ENCODE assay signal across 8 mouse cellular contexts in the genomic region with DNA sequence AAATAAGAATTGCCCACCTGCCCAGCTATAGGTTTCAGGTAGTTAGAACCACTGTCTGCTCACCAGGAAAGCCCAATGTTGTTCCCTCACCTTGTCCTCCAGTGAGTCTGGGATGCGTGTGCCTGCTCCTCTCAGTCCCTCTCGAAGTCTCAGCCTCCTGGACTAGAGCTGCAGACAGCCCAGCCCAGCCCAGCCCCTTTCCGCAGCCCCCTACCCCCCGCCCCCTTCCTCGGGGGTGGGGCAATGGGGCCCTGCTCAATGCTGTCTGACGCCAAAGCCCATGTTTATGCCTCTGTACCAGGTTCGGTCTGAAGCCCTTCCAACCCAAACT. TPM values are rescaled to one million over a fixed set of nuclear protein-coding genes. Genes with fewer than 3 reads are reported as not detected.
A peak's percentile ranks its signal among the peaks of the same experiment; 100 is the strongest.
DNase-seq lines count a peak whose midpoint lies in the region; ATAC-seq and TF ChIP-seq lines count a peak whose summit lies in the region.

Gene Maged2, minus strand, starts transcription at position 207 of the 331 bp plus-strand sequence.

- WGBS in embryonic facial prominence, embryonic 12.5 days, result 23% methylated on average over 7 of the region's 7 CpGs
- whole genome bisulfite sequencing in heart, embryonic 14.5 days, result 20% methylated on average over 7 of the region's 7 CpGs
- WGBS in midbrain, embryonic 15.5 days, result 16% methylated on average over 7 of the region's 7 CpGs

- ATAC-seq in embryonic facial prominence, embryonic 12.5 days (ENCODE audit: insufficient number of reproducible peaks, insufficient read depth, low FRiP score, low TSS enrichment), result peak; percentile 71; the same call in 1 of the 2 replicates
- ATAC-seq in heart, embryonic 14.5 days (ENCODE audit: insufficient number of reproducible peaks, insufficient read depth, low FRiP score, low read depth), result peak; percentile 73
- peak; percentile 50 for ATAC-seq in midbrain, embryonic 15.5 days (replicated peaks)

- H3K4me2 ChIP-seq in embryonic facial prominence, embryonic 12.5 days (replicated peaks), result peak within 1 kb of the TSS; percentile 45
- peak within 1 kb of the TSS; percentile 65 for H3K4me2 ChIP-seq in heart, embryonic 14.5 days (ENCODE audit: low read length)
- peak within 1 kb of the TSS; percentile 56 for H3K4me2 ChIP-seq in midbrain, embryonic 15.5 days

- H3K27me3 ChIP-seq in E14TG2a.4 (ENCODE audit: insufficient read depth, low read length), result no peaks in the 10 kb centered on the region
- H3K27me3 ChIP-seq in embryonic facial prominence, embryonic 12.5 days, result 0 out of 2 replicates have a peak, but pooled peaks cover 5% of the 10 kb centered on the region
- no peaks in the 10 kb centered on the region for H3K27me3 ChIP-seq in heart, embryonic 14.5 days (ENCODE audit: control insufficient read depth, insufficient read depth, low read length)
- H3K27me3 ChIP-seq in midbrain, embryonic 15.5 days (replicated peaks), result no peaks in the 10 kb centered on the region

- no peaks in the 10 kb centered on the region for H3K9me3 ChIP-seq in E14TG2a.4 (ENCODE audit: low read length)
- no peaks in the 10 kb centered on the region for H3K9me3 ChIP-seq in embryonic facial prominence, embryonic 12.5 days
- H3K9me3 ChIP-seq in heart, embryonic 14.5 days (ENCODE audit: control insufficient read depth, low read length), result no peaks in the 10 kb centered on the region
- no peaks in the 10 kb centered on the region for H3K9me3 ChIP-seq in midbrain, embryonic 15.5 days

- H3K36me3 ChIP-seq in E14TG2a.4 (ENCODE audit: insufficient read depth, low read length), result peaks cover 12% of the 10 kb centered on the region
- H3K36me3 ChIP-seq in embryonic facial prominence, embryonic 12.5 days, result peaks cover 21% of the 10 kb centered on the region
- peaks cover 29% of the 10 kb centered on the region for H3K36me3 ChIP-seq in heart, embryonic 14.5 days (ENCODE audit: control insufficient read depth, insufficient read depth, low read length)
- no peaks in the 10 kb centered on the region; the same call in 1 of the 2 replicates for H3K36me3 ChIP-seq in midbrain, embryonic 15.5 days (replicated peaks)

- peak; percentile 29 to 53 for DNase-seq in cerebellum, postnatal 10 days
- no peak for DNase-seq in cerebellum, adult 8-10 months
- DNase-seq in left cerebral cortex, adult 8-10 months (ENCODE audit: low spot score in 2 of 2), result no peak
- DNase-seq in ovary, postnatal 14 days (ENCODE audit: low spot score), result no peak

- H3K9ac ChIP-seq in embryonic facial prominence, embryonic 12.5 days, result peak within 1 kb of the TSS; percentile 49
- H3K9ac ChIP-seq in heart, embryonic 14.5 days (ENCODE audit: low read length), result peak within 1 kb of the TSS; percentile 76
- H3K9ac ChIP-seq in midbrain, embryonic 15.5 days, result peak within 1 kb of the TSS; percentile 57

- peaks cover 10% of the 10 kb centered on the region for H3K4me1 ChIP-seq in E14TG2a.4 (replicated peaks; ENCODE audit: low read depth, low read length)
- H3K4me1 ChIP-seq in embryonic facial prominence, embryonic 12.5 days, result no peaks in the 10 kb centered on the region
- H3K4me1 ChIP-seq in heart, embryonic 14.5 days (ENCODE audit: control insufficient read depth in 2 of 2, insufficient read depth in 2 of 2, low read length in 2 of 2), result peaks cover 4 to 6% of the 10 kb centered on the region in 2 experiments; a peak in 2 of 4 replicates
- peaks cover 8% of the 10 kb centered on the region for H3K4me1 ChIP-seq in midbrain, embryonic 15.5 days

- TF ChIP-seq CTCF in E14TG2a.4 (conservative IDR thresholded peaks at IDR 0.05; ENCODE audit: low read length), result no peak

- H3K27ac ChIP-seq in embryonic facial prominence, embryonic 12.5 days, result peak within 1 kb of the TSS; percentile 88
- H3K27ac ChIP-seq in heart, embryonic 14.5 days (replicated peaks in 1 of 2; ENCODE audit: control insufficient read depth in 1 of 2, insufficient read depth in 1 of 2, low read depth in 2 of 2, low read length in 2 of 2), result peak within 1 kb of the TSS; percentile 87 to 97
- H3K27ac ChIP-seq in midbrain, embryonic 15.5 days, result peak within 1 kb of the TSS; percentile 86

- peak within 1 kb of the TSS; percentile 82 for H3K4me3 ChIP-seq in E14TG2a.4 (replicated peaks; ENCODE audit: low read length)
- peak within 1 kb of the TSS; percentile 46 for H3K4me3 ChIP-seq in embryonic facial prominence, embryonic 12.5 days
- H3K4me3 ChIP-seq in heart, embryonic 14.5 days (ENCODE audit: control insufficient read depth in 1 of 2, insufficient read depth in 1 of 2, low read depth in 1 of 2, low read length in 2 of 2), result peak within 1 kb of the TSS; percentile 55 to 91
- H3K4me3 ChIP-seq in midbrain, embryonic 15.5 days, result peak within 1 kb of the TSS; percentile 54

RNA-seq across cellular contexts. Expression of gene Maged2, which starts in this region (rescaled TPM):
- 589 and 607 TPM in 2 replicates for polyA plus RNA-seq in embryonic facial prominence, embryonic 12.5 days (2016; fragmentation: Nextera tagmentation; extraction: Ambion mirVana)
- polyA plus RNA-seq in heart, embryonic 14.5 days (2014; fragmentation: Nextera tagmentation; extraction: Ambion mirVana), result 590 and 670 TPM in 2 replicates
- total RNA-seq in left cerebral cortex, adult 8-10 months (2022), result 10 to 100 TPM; 47.6 to 59.7 (median 57.1) TPM
- 418 TPM in 2 replicates for polyA plus RNA-seq in midbrain, embryonic 15.5 days (2015; fragmentation: Nextera tagmentation; extraction: Ambion mirVana)

Comparison
In these comparisons a context has a peak if more than half of its experiments do, and no peak if none do; other contexts are left out.
1. DNase-seq: peak in cerebellum, postnatal 10 days (2 of 2); none in cerebellum, adult 8-10 months (single experiment), left cerebral cortex, adult 8-10 months (0 of 2) and ovary, postnatal 14 days (single experiment).
2. Peak in every context shown above with its lines, with median percentiles within 50 percentile points of each other: H3K4me3 ChIP-seq, ATAC-seq, H3K27ac ChIP-seq, H3K4me2 ChIP-seq and H3K9ac ChIP-seq.